Mouse (Mus musculus) embryo, embryonic 10.5 days (tissue): ENCODE measurements around the gene Pnpla1.
"Not testable (repeated sequence)": the region's sequence is repeated elsewhere in the genome, so short reads cannot be mapped to it uniquely, and the experiment has no call there.

Experiments used
- DNase-seq: peaks from one replicate; pipeline ENCODE4 v3.0.0-alpha.2; 2015; ENCODE audit warnings: low spot score

The Pnpla1 gene

GRCm38 (mm10) chr17:28858205-28858604 is at the start of gene Pnpla1:
Gene Pnpla1 (plus strand): TSS chr17:28858411.
- DNase-seq, result peak; percentile 19

DNA sequence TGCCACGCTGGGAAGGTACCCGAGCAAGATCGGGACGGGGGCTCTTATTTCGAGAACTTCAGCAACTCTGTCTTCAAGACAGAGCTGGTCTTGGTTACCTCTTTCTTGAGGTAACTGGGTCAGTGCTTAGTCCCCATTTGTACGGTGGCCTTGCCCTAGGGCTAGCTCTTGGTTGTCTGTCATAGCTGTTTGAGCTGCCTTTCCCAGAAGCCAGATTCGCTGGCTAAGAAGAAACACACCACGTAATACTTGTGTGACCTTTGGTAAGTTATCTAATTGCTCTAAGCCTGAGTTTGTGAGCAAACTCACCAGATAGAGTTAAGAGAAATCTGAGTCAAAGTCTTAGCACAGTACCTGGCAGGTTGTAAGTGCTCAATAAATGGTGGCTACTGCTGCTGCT is 49.5 kb upstream of the Pnpla1 start:
- no peak for DNase-seq

DNA sequence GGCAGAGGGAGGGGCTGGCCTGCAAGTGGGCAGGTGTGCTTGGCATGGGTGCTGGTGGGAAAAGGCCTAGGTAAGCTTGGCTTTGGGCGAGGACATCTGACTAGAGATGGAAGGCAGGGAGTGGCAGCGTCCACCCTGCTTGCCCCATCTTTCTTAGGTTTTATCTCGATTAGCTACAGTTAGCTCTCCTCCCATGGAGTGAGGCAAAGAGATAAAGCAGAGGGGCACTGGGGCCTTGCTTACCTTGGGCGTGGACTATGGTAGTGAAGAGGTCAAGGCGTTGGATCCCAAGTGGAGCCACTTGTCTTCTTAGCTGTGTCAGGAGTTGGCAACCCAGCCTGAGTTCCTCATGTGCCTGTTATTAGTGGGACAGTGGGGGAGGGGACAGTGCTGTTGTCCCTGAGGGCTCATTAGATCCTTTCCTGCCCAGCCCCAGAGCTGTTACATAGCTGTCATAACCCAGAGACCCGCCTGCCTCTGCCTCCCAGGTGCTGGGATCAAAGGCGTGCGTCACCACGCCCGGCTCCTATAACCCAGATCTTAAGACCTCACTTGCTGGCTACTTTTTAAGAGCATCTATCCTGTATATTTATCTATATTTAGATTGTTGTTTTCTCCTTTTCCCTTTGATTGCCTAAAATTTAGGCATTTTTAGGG is 48.9 kb upstream of the Pnpla1 start:
- no peak for DNase-seq

- DNase-seq, result no peak
These were observed 45.9 kb upstream of the Pnpla1 start for GRCm38 (mm10) chr17:28812345-28812744.

DNA sequence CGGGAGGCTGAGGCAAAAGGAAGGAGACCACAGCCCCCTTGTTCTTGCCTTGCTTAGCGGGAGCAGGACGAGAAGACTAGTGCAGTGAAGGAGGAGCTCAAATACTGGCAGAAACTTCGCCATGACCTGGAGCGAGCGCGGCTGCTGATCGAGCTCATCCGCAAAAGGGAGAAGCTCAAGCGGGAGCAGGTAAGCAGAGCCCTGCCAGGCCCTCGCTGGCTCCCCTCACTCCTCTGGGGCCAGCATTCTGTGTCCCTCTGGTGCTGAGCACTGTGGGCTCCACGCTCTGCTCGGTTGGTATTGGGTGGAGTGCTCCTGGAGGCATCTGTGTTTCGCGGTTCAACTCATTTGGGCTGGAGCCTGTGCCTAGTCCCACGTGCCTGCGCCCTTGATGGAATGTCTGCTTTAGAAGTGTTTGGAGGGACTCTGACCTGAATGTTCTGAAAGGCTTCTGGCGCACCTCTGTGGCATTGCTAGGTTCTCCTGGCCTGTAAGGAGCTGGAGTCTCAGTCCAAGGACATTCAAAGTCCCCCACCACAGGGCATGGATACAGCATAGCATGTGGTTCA is 43.6 kb upstream of the Pnpla1 start:
- DNase-seq, result no peak

GRCm38 (mm10) chr17:28815384-28816004 is 42.7 kb upstream of the Pnpla1 start:
- no peak for DNase-seq

- not testable (repeated sequence) for DNase-seq
These were observed 41.9 kb upstream of the Pnpla1 start for GRCm38 (mm10) chr17:28816326-28816725.

DNA sequence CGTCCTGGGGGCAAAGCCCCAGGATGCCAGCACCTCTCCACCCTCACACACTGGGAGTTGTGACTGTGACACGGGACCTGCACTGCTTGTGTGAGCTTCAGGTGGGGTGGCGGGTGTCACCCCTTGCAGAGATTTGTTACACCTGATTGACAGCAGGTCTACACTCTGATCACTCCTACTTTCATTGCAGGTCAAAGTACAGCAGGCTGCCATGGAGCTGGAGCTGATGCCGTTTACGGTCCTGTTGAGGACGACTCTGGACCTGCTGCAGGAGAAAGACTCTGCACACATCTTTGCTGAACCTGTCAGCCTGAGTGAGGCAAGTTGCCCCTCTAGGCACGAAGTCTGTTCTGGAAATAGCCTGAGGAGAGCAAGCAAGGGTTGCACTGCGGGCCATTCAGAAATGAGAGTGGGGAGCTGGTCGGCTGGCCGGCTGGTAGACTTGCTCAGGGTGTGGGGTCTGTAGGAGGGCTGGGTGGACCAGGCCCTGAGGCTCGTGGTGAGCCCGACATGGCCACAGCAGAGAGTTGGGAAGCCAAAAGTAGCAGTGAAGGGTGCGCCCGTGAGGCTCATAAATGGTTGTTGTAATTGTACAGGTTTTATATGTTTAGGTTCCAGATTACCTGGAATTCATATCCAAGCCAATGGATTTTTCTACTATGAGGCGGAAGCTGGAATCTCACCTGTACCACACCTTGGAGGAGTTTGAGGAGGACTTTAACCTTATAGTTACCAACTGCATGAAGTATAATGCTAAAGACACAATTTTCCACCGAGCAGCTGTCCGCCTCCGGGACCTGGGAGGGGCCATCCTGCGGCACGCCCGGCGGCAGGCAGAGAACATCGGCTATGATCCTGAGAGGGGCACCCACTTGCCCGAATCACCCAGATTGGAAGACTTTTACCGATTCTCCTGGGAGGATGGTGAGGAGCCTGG is 41.1 kb upstream of the Pnpla1 start:
- no peak for DNase-seq

- DNase-seq, result no peak
These were observed 38.0 kb upstream of the Pnpla1 start for GRCm38 (mm10) chr17:28820189-28820588.

GRCm38 (mm10) chr17:28823004-28823745 is 35.0 kb upstream of the Pnpla1 start:
- DNase-seq, result no peak

GRCm38 (mm10) chr17:28823749-28824148 is 34.5 kb upstream of the Pnpla1 start:
- no peak for DNase-seq

- DNase-seq, result no peak
These were observed 33.3 kb upstream of the Pnpla1 start for GRCm38 (mm10) chr17:28824896-28825295.

DNA sequence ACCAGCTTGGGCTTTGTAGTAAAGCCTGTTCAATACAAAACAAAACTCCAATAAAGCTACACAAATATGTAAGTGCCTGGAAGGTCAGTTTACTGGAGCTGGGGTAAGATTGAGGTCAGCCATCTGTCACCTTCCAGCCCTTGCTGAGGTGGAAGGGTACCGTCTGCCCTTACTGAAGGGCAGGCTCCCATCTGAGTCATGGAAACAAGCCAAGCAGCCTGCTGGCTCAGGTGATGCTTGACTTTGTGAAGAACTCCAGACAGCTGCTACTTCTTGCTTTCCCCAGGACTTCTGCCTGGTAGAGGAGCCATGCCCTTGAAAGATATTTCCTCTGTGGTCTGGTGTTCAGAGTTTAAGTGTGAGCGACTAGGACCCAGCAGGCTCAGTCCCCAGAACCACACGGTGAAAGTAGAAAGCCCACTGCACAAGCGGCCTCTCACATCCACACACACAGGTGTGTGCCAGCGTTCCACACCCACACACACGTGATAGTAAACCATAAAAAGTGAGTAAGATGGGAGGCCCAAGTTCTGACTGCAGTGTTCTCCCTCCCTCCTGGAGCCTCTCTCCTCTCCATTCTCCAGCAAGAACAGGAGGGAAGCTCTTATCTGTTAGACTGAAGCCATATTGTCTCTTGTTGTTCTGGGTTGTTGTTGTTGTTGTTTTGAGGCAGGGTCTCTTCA is 32.7 kb upstream of the Pnpla1 start:
- no peak for DNase-seq

GRCm38 (mm10) chr17:28827665-28828231 is 30.5 kb upstream of the Pnpla1 start:
- no peak for DNase-seq

DNA sequence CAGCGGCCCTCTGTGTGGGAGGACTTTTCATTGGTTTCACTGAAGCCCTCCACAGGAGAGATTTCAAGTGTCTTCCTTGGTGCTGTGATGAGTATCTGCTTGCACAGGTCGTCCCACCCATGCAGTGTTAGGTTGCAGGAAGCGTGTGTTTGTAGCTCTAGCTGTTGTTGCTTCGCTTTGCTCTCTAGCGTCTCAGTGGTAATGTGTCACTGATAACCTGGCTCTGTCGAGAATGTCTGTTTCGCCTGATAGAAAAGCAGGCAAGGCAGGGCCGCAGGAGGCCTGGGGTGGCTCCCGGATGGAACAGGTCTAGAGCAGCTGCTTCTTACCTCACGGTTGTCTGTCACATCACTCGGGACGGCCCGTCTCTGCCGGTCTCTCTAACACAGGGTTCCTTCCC is 29.1 kb upstream of the Pnpla1 start:
- DNase-seq, result no peak

DNA sequence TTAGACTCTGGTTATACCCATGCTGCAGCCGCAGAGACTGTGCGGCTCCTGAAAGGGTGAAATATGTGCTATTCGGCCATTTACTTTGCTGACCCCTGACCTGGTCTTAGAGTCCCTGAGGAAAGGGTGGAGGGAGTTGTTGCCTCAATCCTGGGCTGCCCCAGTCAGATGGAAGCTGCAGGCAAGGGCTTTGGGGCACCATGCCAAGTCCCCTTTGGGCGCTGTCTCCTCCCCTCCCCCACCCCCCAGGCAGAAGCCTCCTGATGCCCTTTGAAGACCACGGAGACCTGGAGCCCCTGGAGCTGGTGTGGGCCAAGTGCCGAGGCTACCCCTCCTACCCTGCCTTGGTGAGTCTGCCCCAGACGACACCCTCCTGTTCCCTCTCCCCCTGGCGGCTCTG is 27.1 kb upstream of the Pnpla1 start:
- DNase-seq, result no peak

DNA sequence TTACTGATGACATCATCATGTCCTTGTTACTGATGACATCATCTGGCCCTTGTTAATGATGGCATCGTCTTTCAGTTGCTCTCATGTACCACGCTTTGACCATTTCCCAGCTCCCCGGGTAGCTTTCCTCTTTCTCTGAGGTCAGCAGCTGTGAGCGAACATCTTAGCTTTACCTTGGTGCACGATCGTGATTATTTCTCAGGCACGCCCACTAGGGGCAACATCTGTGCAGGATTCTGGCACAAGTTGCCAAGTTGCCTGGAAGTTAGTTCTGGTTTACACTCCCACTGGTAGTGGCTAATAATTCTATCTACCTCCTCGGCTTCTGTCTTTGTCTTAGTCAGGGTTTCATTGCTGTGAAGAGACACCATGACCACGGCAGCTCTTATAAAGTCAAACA is 26.2 kb upstream of the Pnpla1 start:
- no peak for DNase-seq

DNA sequence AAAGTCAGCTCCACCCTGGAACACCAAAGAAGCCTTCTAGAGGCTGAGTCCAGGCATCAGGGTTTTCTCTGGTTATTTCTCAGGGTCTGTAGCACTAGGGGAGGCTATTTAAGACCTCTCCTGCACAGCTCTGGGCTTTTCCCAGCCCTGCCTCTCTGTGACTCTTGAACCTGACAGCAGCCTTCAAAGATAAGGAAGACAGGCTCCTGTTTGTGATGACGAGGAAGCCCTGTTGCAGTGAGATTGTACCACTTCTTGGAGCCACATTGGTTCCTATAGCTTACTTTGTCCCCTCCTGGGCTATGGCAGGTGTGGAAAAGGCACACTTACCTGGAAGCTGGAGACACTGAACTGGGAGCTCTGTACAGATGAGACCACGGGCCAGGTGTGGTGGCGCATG is 25.3 kb upstream of the Pnpla1 start:
- no peak for DNase-seq

GRCm38 (mm10) chr17:28834676-28835075 is 23.5 kb upstream of the Pnpla1 start:
- no peak for DNase-seq

- no peak for DNase-seq
These were observed 20.4 kb upstream of the Pnpla1 start for GRCm38 (mm10) chr17:28837840-28838239.

DNA sequence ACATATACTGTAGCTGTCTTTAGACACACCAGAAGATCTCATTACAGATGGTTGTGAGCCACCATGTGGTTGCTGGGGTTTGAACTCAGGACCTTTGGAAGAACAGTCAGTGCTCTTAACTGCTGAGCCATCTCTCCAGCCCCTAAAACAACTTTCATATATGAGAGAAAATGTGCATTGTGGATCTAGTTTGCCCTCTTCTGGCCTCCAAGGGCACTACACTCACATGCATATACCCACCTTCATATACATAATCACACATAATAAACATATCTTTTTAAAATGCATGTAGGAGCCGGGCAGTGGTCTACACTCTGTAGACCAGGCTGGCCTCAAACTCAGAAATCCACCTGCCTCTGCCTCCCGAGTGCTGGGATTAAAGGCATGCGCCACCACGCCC is 16.3 kb upstream of the Pnpla1 start:
- not testable (repeated sequence) for DNase-seq
